Mouse (Mus musculus) A20 (cell line): ENCODE data around the gene Gm20388.

Experiments used
- DNase-seq: peaks from one replicate; pipeline ENCODE4 v3.0.0-alpha.2; 2011; ENCODE audit warnings: low read depth, low spot score

Gm20388 gene

GRCm38 (mm10) chr8:123319522-123320164, 3409.0 kb downstream of the Gm20388 start:
- peak; percentile 91 for DNase-seq

DNA sequence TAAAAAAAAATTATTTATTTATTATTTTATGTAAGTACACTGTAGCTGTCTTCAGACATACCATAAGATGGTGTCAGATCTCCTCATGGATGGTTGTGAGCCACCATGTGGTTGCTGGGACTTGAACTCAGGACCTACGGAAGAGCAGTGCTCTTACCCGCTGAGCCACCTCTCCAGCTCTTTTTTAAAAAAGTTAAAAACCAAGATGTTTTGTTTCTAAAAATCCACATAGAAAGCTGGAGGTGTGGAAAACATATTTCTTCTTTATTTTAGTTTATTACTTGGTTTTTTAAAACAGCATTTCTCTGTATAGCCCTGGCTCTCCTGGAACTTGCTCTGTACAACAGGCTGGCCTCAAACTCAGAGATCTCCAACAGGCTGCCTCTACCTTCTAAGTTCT, 3417.9 kb downstream of the Gm20388 start:
- no peak for DNase-seq

GRCm38 (mm10) chr8:123329350-123329749, 3418.7 kb downstream of the Gm20388 start:
- no peak for DNase-seq

DNA sequence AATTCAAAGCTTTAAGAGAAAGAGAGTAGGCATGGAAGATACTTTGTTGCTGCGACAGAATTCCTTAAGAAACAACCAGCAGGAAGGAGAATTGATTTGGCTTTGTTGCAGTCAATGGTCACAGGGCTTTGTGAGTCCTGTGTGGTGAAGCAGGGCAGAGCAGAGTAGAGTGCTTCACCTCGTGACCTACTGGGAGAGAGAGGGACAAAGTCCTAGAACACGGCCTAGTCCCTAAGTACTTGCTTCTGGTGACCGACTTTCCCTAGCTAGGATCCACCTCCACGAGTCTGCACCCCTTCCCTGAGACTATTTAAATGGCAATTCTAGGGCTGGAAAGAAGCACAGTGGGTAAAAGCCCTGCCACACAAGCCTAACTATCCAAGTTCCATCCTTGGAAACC, 3419.3 kb downstream of the Gm20388 start:
- DNase-seq = no peak

DNA sequence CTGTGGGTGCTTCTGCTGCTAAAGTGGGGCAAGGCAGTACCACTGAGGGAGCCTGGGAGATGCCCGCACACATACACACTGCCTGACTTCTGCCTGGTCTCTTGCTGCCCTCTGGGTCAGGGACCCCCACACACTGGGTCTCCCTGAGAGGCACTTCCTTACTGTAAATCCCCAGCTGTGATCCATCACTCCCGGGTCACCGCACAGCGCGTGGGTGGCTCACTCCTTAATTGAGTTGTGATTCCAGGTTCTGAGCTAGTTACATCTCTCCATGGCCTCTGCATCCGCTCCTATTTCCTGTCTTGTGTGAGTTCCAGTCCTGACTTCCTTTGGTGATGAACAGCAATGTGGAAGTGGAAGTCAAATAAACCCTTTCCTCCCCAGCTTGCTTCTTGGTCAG, 3420.1 kb downstream of the Gm20388 start:
- no peak for DNase-seq

DNA sequence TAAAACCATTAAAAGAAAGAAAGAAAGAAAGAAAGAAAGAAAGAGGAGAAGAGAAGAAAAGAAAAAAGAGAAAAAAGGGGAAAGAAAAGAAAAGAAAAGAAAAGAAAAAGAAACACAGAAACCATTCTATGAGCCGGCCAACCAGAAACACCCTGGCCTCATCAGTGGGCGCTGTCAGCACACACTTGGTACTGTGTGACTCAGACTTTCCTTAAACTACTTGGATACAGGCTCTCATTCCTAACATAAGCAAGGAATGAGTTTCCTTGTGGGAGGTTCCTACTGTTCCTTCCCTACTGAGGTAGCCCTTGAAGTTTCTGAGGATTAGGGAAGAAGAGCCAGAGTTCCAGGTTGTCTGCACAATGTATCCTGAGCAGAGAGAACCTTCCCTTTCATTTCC, 3420.7 kb downstream of the Gm20388 start:
- no peak for DNase-seq

GRCm38 (mm10) chr8:123331810-123332209, 3421.2 kb downstream of the Gm20388 start:
- DNase-seq = no peak

DNA sequence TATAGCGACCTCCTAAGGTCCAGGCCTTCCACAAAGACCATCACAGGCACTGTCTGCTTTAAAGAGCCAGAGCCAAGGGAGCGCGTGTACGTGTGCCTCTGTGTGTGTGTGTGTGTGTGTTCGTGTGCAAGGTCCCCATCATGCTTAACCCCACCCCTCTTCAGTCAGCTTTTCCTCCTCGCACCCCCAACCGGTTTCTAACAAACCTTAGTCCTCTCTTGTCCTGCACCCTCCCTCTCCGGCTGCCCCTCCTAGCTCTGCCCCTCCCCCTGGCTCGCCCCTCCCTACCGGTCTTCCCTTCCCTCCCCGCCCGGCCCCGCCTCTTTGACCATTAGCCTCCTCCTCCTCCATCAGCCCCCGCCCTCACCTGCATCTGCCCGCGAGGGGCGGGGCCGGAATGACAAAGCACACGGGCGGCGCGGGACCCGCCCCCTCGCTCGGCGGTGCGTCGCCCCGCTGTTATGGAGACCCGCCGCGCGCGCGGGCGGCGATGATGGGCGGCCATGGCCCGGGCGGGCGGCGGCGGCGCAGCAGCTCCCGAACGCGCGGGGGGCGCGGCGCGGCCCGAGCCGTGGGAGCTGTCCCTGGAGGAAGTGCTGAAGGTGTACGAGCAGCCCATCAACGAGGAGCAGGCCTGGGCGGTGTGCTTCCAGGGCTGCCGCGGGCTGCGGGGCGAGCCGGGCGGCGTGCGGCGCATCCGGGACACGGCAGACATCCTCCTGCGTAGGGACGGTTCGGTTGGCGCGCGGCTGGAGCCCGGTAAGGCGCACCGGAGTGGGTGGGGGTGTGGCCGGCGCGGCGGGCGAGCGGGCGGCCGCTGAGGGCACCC, 3421.8 kb downstream of the Gm20388 start, which contains the start of gene Spire2:
Spire2 (plus strand) TSS at position 452 of the 829 bp plus-strand sequence.
- DNase-seq = peak; percentile 92

GRCm38 (mm10) chr8:123333091-123333587, 3422.5 kb downstream of the Gm20388 start:
- DNase-seq = peak; percentile 11

GRCm38 (mm10) chr8:123333864-123334263, 3423.2 kb downstream of the Gm20388 start:
- no peak for DNase-seq

DNA sequence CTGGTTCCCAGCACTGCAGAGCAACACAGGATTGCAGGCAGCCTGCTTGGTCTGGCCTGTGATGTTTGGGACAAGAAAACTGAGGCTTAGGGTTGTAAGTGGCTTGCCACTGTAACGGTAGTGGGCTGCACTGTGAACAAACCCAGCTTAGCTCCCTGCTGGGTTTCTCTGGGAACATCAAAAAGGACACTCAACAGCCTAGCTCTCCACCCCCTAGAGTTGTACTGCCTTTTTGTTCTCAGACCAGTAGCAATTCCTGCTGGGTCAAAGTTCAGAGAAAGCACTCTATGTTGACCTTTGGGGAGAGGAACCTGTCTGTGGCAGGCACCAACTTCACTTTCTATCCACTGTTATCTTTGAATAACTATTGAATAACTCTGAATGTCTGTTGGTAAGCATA, 3423.8 kb downstream of the Gm20388 start:
- DNase-seq = no peak

DNA sequence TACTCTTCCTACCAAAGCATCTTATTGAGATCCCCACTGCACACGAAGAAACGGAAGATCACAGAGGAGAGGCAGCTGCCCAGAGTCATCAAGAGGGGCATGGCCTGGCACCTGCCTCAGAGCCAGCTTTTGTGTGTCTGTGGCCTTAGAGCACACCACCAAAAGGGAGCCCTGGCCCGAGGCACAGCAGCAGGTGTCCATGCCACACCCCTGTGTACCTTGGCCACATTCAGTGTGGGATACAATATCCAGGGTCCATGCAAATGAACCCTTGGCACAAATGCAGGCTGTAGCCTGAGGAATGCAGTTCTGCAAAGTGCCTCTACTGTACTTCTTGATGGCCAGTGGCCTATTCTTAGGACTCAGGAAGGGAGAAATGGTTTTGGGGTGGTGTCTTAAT, 3426.8 kb downstream of the Gm20388 start:
- DNase-seq = no peak

GRCm38 (mm10) chr8:123340071-123340470, 3429.4 kb downstream of the Gm20388 start:
- DNase-seq = peak; percentile 52

DNA sequence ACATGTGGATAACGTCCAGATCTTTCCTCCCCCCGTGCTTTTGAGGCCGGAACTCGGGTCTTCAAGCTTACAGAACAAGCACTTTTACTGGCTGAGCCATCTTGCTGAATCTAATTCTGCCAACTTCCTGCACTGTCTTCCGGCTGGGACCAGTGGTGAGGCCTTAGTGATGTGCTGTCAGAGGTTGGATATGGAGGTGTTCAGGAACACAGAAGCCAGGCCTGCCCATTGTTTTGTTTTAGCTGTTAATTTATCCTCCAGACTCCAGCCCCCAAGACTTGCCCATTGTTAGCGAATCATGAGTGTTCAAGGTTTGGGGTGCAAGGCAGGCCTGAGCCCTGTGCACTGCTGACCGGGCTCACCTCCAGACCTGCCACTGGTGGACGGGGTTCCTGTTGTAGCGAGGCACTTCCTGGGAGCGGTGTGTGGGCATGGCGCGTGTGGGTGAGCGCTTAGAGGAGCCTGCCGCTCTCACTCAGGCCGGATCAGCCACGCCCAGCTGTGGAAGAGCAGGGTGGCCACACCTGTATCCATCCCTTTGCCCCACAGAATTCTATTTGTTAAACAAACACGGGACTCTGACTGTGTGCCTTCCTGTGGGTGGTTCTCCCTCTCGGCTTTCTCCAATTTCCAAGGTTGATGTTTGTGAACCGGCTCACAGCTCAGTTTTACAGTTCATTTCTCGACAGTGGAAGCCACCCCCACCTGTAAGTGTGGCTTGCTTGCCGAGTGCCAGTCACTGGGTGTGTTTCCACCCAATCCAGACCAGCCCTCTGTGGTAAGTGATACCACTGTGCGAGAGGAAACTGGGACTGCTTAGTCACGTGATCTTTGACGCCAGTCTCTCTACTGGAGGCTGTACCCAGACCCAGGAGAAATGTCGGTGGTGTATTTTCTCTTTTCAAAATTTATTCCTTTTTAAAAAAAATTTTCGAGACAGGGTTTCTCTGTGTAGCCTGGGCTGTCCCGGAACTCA, 3430.7 kb downstream of the Gm20388 start:
- no peak for DNase-seq

- DNase-seq = no peak
Observed at GRCm38 (mm10) chr8:123342253-123342652, 3431.6 kb downstream of the Gm20388 start.

DNA sequence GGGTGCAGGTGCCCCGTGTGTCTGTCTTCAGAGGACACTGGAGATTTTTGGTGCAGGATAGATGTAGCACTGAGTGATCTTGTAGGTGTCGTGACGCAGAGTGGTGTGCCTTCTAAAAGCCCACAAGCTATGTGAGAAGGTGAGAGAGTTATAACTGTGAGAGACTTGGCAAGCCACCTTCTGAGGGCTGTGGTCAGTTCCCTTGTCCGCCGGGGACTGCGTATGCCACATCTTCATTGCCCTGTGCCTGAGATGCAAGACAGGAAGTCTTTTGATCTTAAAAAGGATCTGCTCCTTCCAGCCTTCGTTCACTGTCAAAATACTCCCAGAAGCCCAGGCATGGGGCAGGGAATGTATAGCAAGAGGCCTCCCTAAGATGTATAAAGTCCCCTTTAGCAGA, 3432.3 kb downstream of the Gm20388 start:
- no peak for DNase-seq

- no peak for DNase-seq
Observed at GRCm38 (mm10) chr8:123343422-123343821, 3432.8 kb downstream of the Gm20388 start.

DNA sequence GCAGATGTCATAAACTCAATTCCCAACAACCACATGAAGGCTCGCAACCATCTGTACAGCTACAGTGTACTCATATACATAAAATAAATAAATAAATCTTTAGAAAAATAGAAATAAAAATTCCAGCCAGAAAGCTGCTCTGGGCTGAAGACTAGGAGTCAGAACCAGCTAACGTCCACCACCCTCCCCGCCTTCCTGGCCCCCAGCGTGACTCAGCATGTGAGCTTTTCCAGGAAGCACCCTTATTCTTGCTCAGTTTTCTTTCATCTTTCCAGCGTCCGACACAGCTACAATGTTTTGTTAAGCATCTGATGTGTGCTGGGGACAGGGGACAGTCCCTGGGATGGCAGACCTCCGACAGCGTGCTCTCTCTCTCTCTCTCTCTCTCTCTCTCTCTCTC, 3434.5 kb downstream of the Gm20388 start:
- DNase-seq = no peak

DNA sequence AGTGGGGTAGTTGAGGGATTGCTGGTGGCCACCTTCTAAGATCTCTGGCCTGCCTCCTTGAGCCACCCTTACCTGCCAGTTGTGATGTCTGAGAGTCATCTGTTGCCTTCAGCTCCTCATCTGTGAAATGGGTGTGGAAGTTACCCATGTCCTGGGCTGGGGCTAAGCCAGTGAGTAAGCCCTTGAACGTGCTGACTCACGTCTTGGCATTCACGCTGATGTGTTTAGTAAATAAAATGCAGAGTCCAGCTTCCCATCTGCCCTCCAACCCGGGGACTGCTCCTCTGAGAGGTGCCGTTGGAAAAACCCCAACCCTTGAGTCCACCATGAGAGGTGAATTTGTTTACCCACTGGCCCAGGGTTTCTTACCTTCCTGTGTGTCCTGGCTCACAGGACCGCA, 3435.2 kb downstream of the Gm20388 start:
- DNase-seq = no peak

- no peak for DNase-seq
Observed at GRCm38 (mm10) chr8:123347293-123347692, 3436.7 kb downstream of the Gm20388 start.

DNA sequence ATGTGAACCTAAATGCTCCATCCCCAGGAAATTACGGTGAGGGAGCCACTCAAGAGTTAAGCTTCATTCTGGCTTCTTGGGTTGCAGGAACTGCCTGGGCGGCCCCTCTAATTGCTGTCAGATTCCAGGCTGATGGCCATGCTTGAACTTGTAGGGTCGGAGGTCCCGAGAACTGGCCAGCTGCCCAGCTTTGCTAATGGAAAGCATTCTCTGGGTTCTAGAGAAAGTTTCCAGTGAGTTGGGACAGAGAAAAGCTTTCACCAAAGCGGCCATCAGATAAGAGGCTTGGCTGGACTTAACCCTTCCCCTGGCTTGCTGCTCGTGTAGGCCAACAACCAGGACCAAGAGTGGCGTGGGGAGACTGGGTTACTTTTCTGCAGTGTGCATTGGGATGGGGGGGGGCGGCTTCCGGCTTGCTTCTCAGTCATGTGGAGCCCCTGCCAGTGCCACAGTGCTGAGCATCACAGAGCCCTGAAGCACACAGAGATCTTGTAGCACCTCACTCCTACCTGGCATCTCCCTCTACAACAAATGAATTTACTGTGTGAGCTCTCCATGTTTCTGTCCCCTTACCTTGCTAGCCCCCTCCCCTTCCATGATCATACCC, 3437.7 kb downstream of the Gm20388 start:
- no peak for DNase-seq
